Mouse (Mus musculus) ES-Bruce4 (cell line): ENCODE results near the gene Dbx1. TPM values are rescaled to one million over a fixed set of nuclear protein-coding genes. Genes with fewer than 3 reads are reported as not detected.

ENCODE experiments used
- H3K27ac ChIP-seq: 2 replicates; pipeline ENCODE4 v1.5.1; 2012; ENCODE audit warnings: low read length, inconsistent platforms; ENCODE audit not compliant: insufficient read depth
- H3K27me3 ChIP-seq: 2 replicates; pipeline ENCODE4 v1.6.1; 2012; ENCODE audit warnings: mild to moderate bottlenecking, low read length, inconsistent platforms; ENCODE audit not compliant: control insufficient read depth, poor library complexity, insufficient read depth, severe bottlenecking
- H3K36me3 ChIP-seq: 2 replicates; pipeline ENCODE4 v1.6.1; 2012; ENCODE audit warnings: inconsistent platforms, mild to moderate bottlenecking, low read length, moderate library complexity; ENCODE audit not compliant: control insufficient read depth, poor library complexity, insufficient read depth, severe bottlenecking
- H3K4me1 ChIP-seq: one replicate; pipeline ENCODE4 v1.8.1; 2011; ENCODE audit warnings: low read length; ENCODE audit not compliant: control insufficient read depth, insufficient read depth
- H3K4me3 ChIP-seq: 2 replicates; pipeline ENCODE4 v1.5.1; 2011; ENCODE audit warnings: low read depth, mild to moderate bottlenecking, low read length
- H3K9ac ChIP-seq: 2 replicates; pipeline ENCODE4 v1.6.1; 2012; ENCODE audit warnings: low read depth, mild to moderate bottlenecking, inconsistent platforms; ENCODE audit not compliant: poor library complexity, severe bottlenecking
- H3K9me3 ChIP-seq: replicated peaks from 2 replicates; pipeline ENCODE4 v1.6.1; 2012; ENCODE audit warnings: mild to moderate bottlenecking, low read length, inconsistent platforms; ENCODE audit not compliant: control insufficient read depth, poor library complexity, insufficient read depth, severe bottlenecking
- CTCF ChIP-seq: IDR thresholded peaks from one replicate; pipeline ENCODE4 v1.8.1; 2011; ENCODE audit warnings: low read depth, low read length
- EP300 ChIP-seq: IDR thresholded peaks from 2 replicates; pipeline ENCODE4 v1.6.1; 2011; ENCODE audit warnings: low read depth, low read length; ENCODE audit not compliant: insufficient read depth
- POLR2A ChIP-seq: IDR thresholded peaks from one replicate; pipeline ENCODE4 v1.8.1; 2011; ENCODE audit warnings: low read length; ENCODE audit not compliant: insufficient read depth
- polyA plus RNA-seq: library from polyadenylated mRNA; stranded (reverse); fragments of >200 nt; gene quantifications from 2 replicates; pipeline ENCODE4 v1.2.4, GENCODE M21; 2011; ENCODE audit warnings: low read depth; ENCODE audit not compliant: missing spikeins, insufficient read depth, insufficient read length

Dbx1 gene
- polyA plus RNA-seq, 1 experiment = not detected

GRCm38 (mm10) chr7:49597776-49598175 is 38.9 kb downstream of the Dbx1 start:
- Histone ChIP-seq H3K27me3 (no peaks in the 10 kb centered on the region), H3K9me3 (no peaks in the 10 kb centered on the region), H3K36me3 (peaks cover 9% of the 10 kb centered on the region), H3K9ac (no peak overlapping the region), H3K27ac (no peak overlapping the region), H3K4me3 (no peak overlapping the region), H3K4me1 (no peaks in the 10 kb centered on the region)
- TF ChIP-seq CTCF = no peak
- TF ChIP-seq POLR2A = no peak
- TF ChIP-seq EP300 = no peak

- Histone ChIP-seq H3K27me3 (no peaks in the 10 kb centered on the region), H3K4me3 (no peak overlapping the region), H3K9me3 (no peaks in the 10 kb centered on the region), H3K4me1 (no peaks in the 10 kb centered on the region), H3K9ac (no peak overlapping the region), H3K27ac (no peak overlapping the region), H3K36me3 (peaks cover 22% of the 10 kb centered on the region)
- no peak for TF ChIP-seq POLR2A
- no peak for TF ChIP-seq CTCF
- TF ChIP-seq EP300 = no peak
Measured at GRCm38 (mm10) chr7:49589635-49590034, 47.0 kb downstream of the Dbx1 start.

- H3K27me3 ChIP-seq = no peaks in the 10 kb centered on the region
- H3K4me3 ChIP-seq = no peak overlapping the region
- no peaks in the 10 kb centered on the region for H3K4me1 ChIP-seq
- TF ChIP-seq POLR2A = no peak
- no peak for TF ChIP-seq CTCF
- no peak for TF ChIP-seq EP300
- H3K9me3 ChIP-seq = no peaks in the 10 kb centered on the region
- no peak overlapping the region for H3K27ac ChIP-seq
- H3K9ac ChIP-seq = no peak overlapping the region
- H3K36me3 ChIP-seq = peaks cover 15% of the 10 kb centered on the region
Measured at GRCm38 (mm10) chr7:49586530-49587120, 50.0 kb downstream of the Dbx1 start.

- no peak overlapping the region for H3K9ac ChIP-seq
- H3K36me3 ChIP-seq = peaks cover 8% of the 10 kb centered on the region
- TF ChIP-seq POLR2A = no peak
- no peak for TF ChIP-seq EP300
- TF ChIP-seq CTCF = no peak
- H3K4me1 ChIP-seq = no peaks in the 10 kb centered on the region
- H3K27me3 ChIP-seq = no peaks in the 10 kb centered on the region
- no peaks in the 10 kb centered on the region for H3K9me3 ChIP-seq
- no peak overlapping the region for H3K4me3 ChIP-seq
- H3K27ac ChIP-seq = no peak overlapping the region
Measured at GRCm38 (mm10) chr7:49583176-49583575, 53.5 kb downstream of the Dbx1 start.

- Histone ChIP-seq H3K9me3 (no peaks in the 10 kb centered on the region), H3K4me3 (no peak overlapping the region), H3K9ac (no peak overlapping the region), H3K27ac (no peak overlapping the region), H3K36me3 (peaks cover 5% of the 10 kb centered on the region), H3K4me1 (no peaks in the 10 kb centered on the region), H3K27me3 (no peaks in the 10 kb centered on the region)
- no peak for TF ChIP-seq CTCF
- TF ChIP-seq POLR2A = no peak
- no peak for TF ChIP-seq EP300
Measured at GRCm38 (mm10) chr7:49582551-49582950, 54.1 kb downstream of the Dbx1 start.

- peaks cover 5% of the 10 kb centered on the region for H3K36me3 ChIP-seq
Measured at GRCm38 (mm10) chr7:49581951-49582350, 54.7 kb downstream of the Dbx1 start.

More at GRCm38 (mm10) chr7:49581951-49582350, 54.7 kb downstream of the Dbx1 start:
- Histone ChIP-seq H3K27ac (no peak overlapping the region), H3K4me1 (no peaks in the 10 kb centered on the region), H3K9ac (no peak overlapping the region), H3K27me3 (no peaks in the 10 kb centered on the region), H3K9me3 (no peaks in the 10 kb centered on the region), H3K4me3 (no peak overlapping the region)
- TF ChIP-seq EP300 (no peak), POLR2A (no peak), CTCF (no peak)

Other genes with a start within 250 kb of the Dbx1 start
- gene Htatip2, start 122.3 kb upstream of the Dbx1 start, polyA plus RNA-seq = 12.4 and 14.6 TPM in 2 replicates
- 83.3 and 84.2 TPM in 2 replicates for gene Prmt3, start 141.5 kb upstream of the Dbx1 start, polyA plus RNA-seq